Mouse (Mus musculus): ENCODE data around the gene Hoxc10.

DNA sequence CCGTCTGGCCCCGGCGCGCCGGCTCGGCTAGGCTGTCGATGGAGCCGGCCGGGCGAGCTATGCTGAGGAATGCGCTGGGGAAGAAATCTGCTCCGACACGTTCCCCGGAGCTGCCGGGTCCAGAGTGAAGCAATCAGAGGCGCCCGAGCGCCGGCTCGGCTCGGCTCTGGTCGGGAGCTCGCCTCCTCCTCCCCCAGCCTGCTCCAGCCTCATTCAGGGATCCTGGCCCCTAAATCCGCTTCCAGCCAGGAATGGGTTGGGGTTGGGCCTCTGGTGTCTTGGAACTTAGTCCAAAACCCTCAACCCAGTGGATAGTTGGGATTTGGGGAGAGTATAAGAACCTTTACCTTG is 44.6 kb upstream of the Hoxc10 start:
- TF ChIP-seq CTCF (IDR thresholded peaks at IDR 0.05; ENCODE audit: low read depth) (no peak), EP300 (IDR thresholded peaks at IDR 0.05; ENCODE audit: low read depth) (no peak)

Measured in heart, postnatal 0 days (tissue).